ENCODE assay signal across 8 mouse cellular contexts in genomic region chr4:152477466-152478223, GRCm38 (mm10). TPM values are rescaled to one million over a fixed set of nuclear protein-coding genes. Genes with fewer than 3 reads are reported as not detected.
DNase-seq lines count a peak whose midpoint lies in the region; ATAC-seq and TF ChIP-seq lines count a peak whose summit lies in the region.

Gene Kcnab2 (minus strand): TSS chr4:152477871.

- no peaks in the 10 kb centered on the region for H3K9me3 ChIP-seq in ES-Bruce4 (replicated peaks; ENCODE audit: control insufficient read depth, insufficient read depth, low read length, poor library complexity, severe bottlenecking)
- no peaks in the 10 kb centered on the region for H3K9me3 ChIP-seq in forebrain, embryonic 13.5 days (replicated peaks)
- no peaks in the 10 kb centered on the region for H3K9me3 ChIP-seq in heart, postnatal 0 days (replicated peaks; ENCODE audit: control insufficient read depth, low read length)
- no peaks in the 10 kb centered on the region for H3K9me3 ChIP-seq in liver, embryonic 14.5 days (ENCODE audit: control insufficient read depth, low read length)
- no peaks in the 10 kb centered on the region for H3K9me3 ChIP-seq in stomach, embryonic 15.5 days

- DNase-seq in heart, postnatal 0 days (ENCODE audit: low spot score), result peak; percentile 94
- peak; percentile 100 for DNase-seq in kidney, postnatal 36 days
- peak; percentile 60 to 72 (median 70) for DNase-seq in liver, embryonic 14.5 days (ENCODE audit: low read depth in 3 of 3, low spot score in 3 of 3)
- DNase-seq in neural tube, embryonic 10.5 days (ENCODE audit: extremely low spot score, low spot score), result peak; percentile 99

- H3K36me3 ChIP-seq in ES-Bruce4 (ENCODE audit: control insufficient read depth, insufficient read depth, low read length, poor library complexity, severe bottlenecking), result no peaks in the 10 kb centered on the region
- H3K36me3 ChIP-seq in forebrain, embryonic 13.5 days (ENCODE audit: poor library complexity, severe bottlenecking), result 0 out of 2 replicates have a peak, but pooled peaks cover 4% of the 10 kb centered on the region
- H3K36me3 ChIP-seq in heart, postnatal 0 days (replicated peaks; ENCODE audit: control insufficient read depth, insufficient read depth, low read length), result no peaks in the 10 kb centered on the region
- no peaks in the 10 kb centered on the region for H3K36me3 ChIP-seq in liver, embryonic 14.5 days (replicated peaks; ENCODE audit: control insufficient read depth, insufficient read depth, low read depth)
- H3K36me3 ChIP-seq in stomach, embryonic 15.5 days, result no peaks in the 10 kb centered on the region

- peak within 1 kb of the TSS; percentile 76 for H3K4me2 ChIP-seq in forebrain, embryonic 13.5 days
- H3K4me2 ChIP-seq in heart, postnatal 0 days (ENCODE audit: low read depth, low read length), result peak within 1 kb of the TSS; percentile 92
- H3K4me2 ChIP-seq in liver, embryonic 14.5 days (ENCODE audit: low read depth), result peak within 1 kb of the TSS; percentile 45
- H3K4me2 ChIP-seq in stomach, embryonic 15.5 days, result peak within 1 kb of the TSS; percentile 91

- peak within 1 kb of the TSS; percentile 68 for H3K4me3 ChIP-seq in ES-Bruce4 (ENCODE audit: low read depth, low read length)
- H3K4me3 ChIP-seq in forebrain, embryonic 13.5 days, result peak within 1 kb of the TSS; percentile 74
- peak within 1 kb of the TSS; percentile 85 for H3K4me3 ChIP-seq in heart, postnatal 0 days (ENCODE audit: low read depth, low read length)
- peak within 1 kb of the TSS; percentile 44 to 65 for H3K4me3 ChIP-seq in liver, embryonic 14.5 days (ENCODE audit: insufficient read depth in 1 of 2, low read depth in 2 of 2, low read length in 2 of 2)
- H3K4me3 ChIP-seq in stomach, embryonic 15.5 days (replicated peaks), result peak within 1 kb of the TSS; percentile 77

- peak within 1 kb of the TSS; percentile 55 for H3K9ac ChIP-seq in ES-Bruce4 (ENCODE audit: low read depth, poor library complexity, severe bottlenecking)
- H3K9ac ChIP-seq in forebrain, embryonic 13.5 days, result peak within 1 kb of the TSS; percentile 91
- peak within 1 kb of the TSS; percentile 64 for H3K9ac ChIP-seq in heart, postnatal 0 days (replicated peaks; ENCODE audit: low read depth, low read length)
- no peak within 1 kb of the TSS for H3K9ac ChIP-seq in liver, embryonic 14.5 days (replicated peaks)
- peak within 1 kb of the TSS; percentile 49; the same call in 1 of the 2 replicates for H3K9ac ChIP-seq in stomach, embryonic 15.5 days

- ATAC-seq in cerebellum, adult (ENCODE audit: insufficient number of reproducible peaks, low FRiP score, low TSS enrichment), result peak; percentile 92
- ATAC-seq in forebrain, embryonic 13.5 days, result peak; percentile 97
- ATAC-seq in heart, postnatal 0 days (ENCODE audit: insufficient read depth, low read depth), result peak; percentile 96
- peak; percentile 91 for ATAC-seq in liver, embryonic 14.5 days (ENCODE audit: insufficient read depth)
- ATAC-seq in stomach, embryonic 15.5 days (ENCODE audit: insufficient read depth, low FRiP score, low read depth), result peak; percentile 96

- WGBS in forebrain, embryonic 13.5 days, result 0% methylated on average over 63 of the region's 63 CpGs
- WGBS in heart, postnatal 0 days, result under 1% methylated on average over 63 of the region's 63 CpGs
- WGBS in liver, embryonic 14.5 days (ENCODE audit: insufficient replicate concordance), result under 1% methylated on average over 63 of the region's 63 CpGs
- under 1% methylated on average over 63 of the region's 63 CpGs for WGBS in stomach, embryonic 15.5 days

- TF ChIP-seq POLR2A in ES-Bruce4 (IDR thresholded peaks at IDR 0.05; ENCODE audit: insufficient read depth, low read length), result no peak

- no peaks in the 10 kb centered on the region for H3K27me3 ChIP-seq in ES-Bruce4 (ENCODE audit: control insufficient read depth, insufficient read depth, low read length, poor library complexity, severe bottlenecking)
- peaks cover 10% of the 10 kb centered on the region; the same call in 1 of the 2 replicates for H3K27me3 ChIP-seq in forebrain, embryonic 13.5 days
- peaks cover 22% of the 10 kb centered on the region for H3K27me3 ChIP-seq in heart, postnatal 0 days (ENCODE audit: control insufficient read depth, insufficient read depth, low read length)
- H3K27me3 ChIP-seq in liver, embryonic 14.5 days (ENCODE audit: control insufficient read depth, insufficient read depth, low read length), result peaks cover 6% of the 10 kb centered on the region
- peaks cover 21% of the 10 kb centered on the region for H3K27me3 ChIP-seq in stomach, embryonic 15.5 days (replicated peaks)

- H3K27ac ChIP-seq in ES-Bruce4 (ENCODE audit: insufficient read depth, low read length), result no peak within 1 kb of the TSS
- H3K27ac ChIP-seq in forebrain, embryonic 13.5 days, result peak within 1 kb of the TSS; percentile 83
- peak within 1 kb of the TSS; percentile 51; the same call in 1 of the 2 replicates for H3K27ac ChIP-seq in heart, postnatal 0 days (ENCODE audit: low read depth)
- H3K27ac ChIP-seq in liver, embryonic 14.5 days, result no peak within 1 kb of the TSS
- peak within 1 kb of the TSS; percentile 71 for H3K27ac ChIP-seq in stomach, embryonic 15.5 days

- TF ChIP-seq CTCF in ES-Bruce4 (IDR thresholded peaks at IDR 0.05; ENCODE audit: low read depth, low read length), result no peak
- TF ChIP-seq CTCF in heart, postnatal 0 days (IDR thresholded peaks at IDR 0.05; ENCODE audit: low read depth), result no peak
- TF ChIP-seq CTCF in liver, embryonic 14.5 days (IDR thresholded peaks at IDR 0.05; ENCODE audit: low read depth), result no peak

- TF ChIP-seq EP300 in ES-Bruce4 (IDR thresholded peaks at IDR 0.05; ENCODE audit: insufficient read depth, low read depth, low read length), result no peak
- TF ChIP-seq EP300 in heart, postnatal 0 days (IDR thresholded peaks at IDR 0.05; ENCODE audit: low read depth), result no peak
- no peak for TF ChIP-seq EP300 in liver, embryonic 14.5 days (IDR thresholded peaks at IDR 0.05; ENCODE audit: low read depth)

- no peaks in the 10 kb centered on the region for H3K4me1 ChIP-seq in ES-Bruce4 (ENCODE audit: control insufficient read depth, insufficient read depth, low read length)
- H3K4me1 ChIP-seq in forebrain, embryonic 13.5 days, result peaks cover 22% of the 10 kb centered on the region
- H3K4me1 ChIP-seq in heart, postnatal 0 days (ENCODE audit: control insufficient read depth, insufficient read depth), result peaks cover 8% of the 10 kb centered on the region; the same call in 1 of the 2 replicates
- H3K4me1 ChIP-seq in liver, embryonic 14.5 days (replicated peaks; ENCODE audit: control insufficient read depth in 2 of 2, insufficient read depth in 2 of 2, low read length in 1 of 2), result no peaks in the 10 kb centered on the region
- peaks cover 19% of the 10 kb centered on the region for H3K4me1 ChIP-seq in stomach, embryonic 15.5 days

RNA-seq across cellular contexts. Expression of gene Kcnab2, which starts in this region (rescaled TPM):
- polyA plus RNA-seq in ES-Bruce4 (2011; ENCODE audit: insufficient read depth, insufficient read length, low read depth, missing spikeins), result 2.9 and 3.5 TPM in 2 replicates
- polyA plus RNA-seq in forebrain, embryonic 13.5 days (2015; fragmentation: Nextera tagmentation; extraction: Ambion mirVana), result 12.2 and 13.1 TPM in 2 replicates
- total RNA-seq in heart, postnatal 0 days (2014; rRNA removed; ENCODE audit: low replicate concordance), result 1.5 and 2.9 TPM in 2 replicates
- polyA plus RNA-seq in heart, postnatal 0 days (2015; fragmentation: Nextera tagmentation; extraction: Ambion mirVana), result 0.69 and 1.1 TPM in 2 replicates
- 3.2 and 3.3 TPM in 2 replicates for polyA plus RNA-seq in liver, embryonic 14.5 days (2012; rRNA removed)
- polyA plus RNA-seq in liver, embryonic 14.5 days (2014; fragmentation: Nextera tagmentation; extraction: Ambion mirVana), result 5.9 and 6.3 TPM in 2 replicates
- 5.0 and 5.2 TPM in 2 replicates for polyA plus RNA-seq in stomach, embryonic 15.5 days (2015; fragmentation: Nextera tagmentation; extraction: Ambion mirVana)

Comparison
In these comparisons a context has a peak if more than half of its experiments do, and no peak if none do; other contexts are left out.
1. H3K27ac ChIP-seq: peak in forebrain, embryonic 13.5 days (single experiment), heart, postnatal 0 days (single experiment) and stomach, embryonic 15.5 days (single experiment); none in ES-Bruce4 (single experiment) and liver, embryonic 14.5 days (single experiment).
2. Peak in every context shown above with its lines, with median percentiles within 50 percentile points of each other: H3K4me3 ChIP-seq, ATAC-seq, H3K4me2 ChIP-seq and DNase-seq.